Mouse (Mus musculus) bone marrow macrophage, adult 2 months (primary cell): ENCODE results near the gene Shisa8.

Source experiments
- CTCF ChIP-seq: IDR thresholded peaks from 2 replicates; pipeline ENCODE4 v1.5.1; 2012; ENCODE audit warnings: low read depth, mild to moderate bottlenecking, low read length, moderate library complexity
- POLR2A ChIP-seq: IDR thresholded peaks from 2 replicates; pipeline ENCODE4 v1.6.1; 2012; ENCODE audit warnings: mild to moderate bottlenecking, low read depth, low read length, borderline replicate concordance

DNA sequence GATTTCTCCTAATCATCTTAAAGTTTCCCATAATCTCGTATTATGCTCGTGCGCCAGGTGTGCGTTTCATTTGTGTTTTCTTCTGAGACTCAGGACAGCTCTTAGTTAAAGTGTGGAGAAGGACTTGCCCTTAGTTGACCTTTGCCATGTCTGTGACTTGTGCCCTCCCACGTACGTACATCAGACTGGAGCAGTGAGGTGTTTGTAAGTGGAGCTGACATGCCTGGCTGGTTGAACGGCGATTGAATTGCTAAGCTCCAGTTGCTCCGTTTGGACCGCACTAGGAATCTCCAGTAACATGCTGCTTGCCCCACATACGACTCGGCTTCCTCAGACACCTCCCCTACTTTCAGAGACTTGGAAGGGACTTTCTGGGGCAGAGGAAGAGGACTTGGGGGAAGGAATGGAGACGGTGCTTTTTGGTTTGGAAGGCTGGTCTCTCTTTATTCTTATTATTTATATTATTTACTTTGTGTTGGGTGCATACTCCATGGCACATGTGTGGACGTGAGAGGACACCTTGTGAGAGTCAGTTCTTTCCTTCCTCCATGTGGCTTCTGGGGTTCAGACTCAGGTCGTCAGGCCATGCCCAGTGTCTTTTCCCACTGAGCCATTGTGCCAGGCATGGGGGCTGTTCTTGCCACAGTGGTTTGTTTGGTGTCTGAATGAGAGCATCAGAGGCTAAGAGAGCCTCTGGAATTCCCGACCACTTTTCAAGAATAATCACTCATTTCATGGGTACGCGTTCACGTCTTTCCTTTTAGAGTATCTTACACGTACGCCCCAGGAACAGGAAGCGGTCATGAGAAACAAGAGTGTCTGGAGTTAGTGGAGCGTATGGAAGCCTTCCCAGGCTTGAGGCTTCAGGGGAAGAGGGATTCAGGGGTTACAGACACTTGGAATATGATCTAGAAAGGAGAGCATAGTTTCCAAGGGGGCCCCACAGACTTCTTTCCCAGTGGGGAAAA is 45.1 kb downstream of the Shisa8 start:
- TF ChIP-seq POLR2A (no peak), CTCF (no peak)
